Mouse (Mus musculus): ENCODE measurements around the gene Blm. TPM values are rescaled to one million over a fixed set of nuclear protein-coding genes. Genes with fewer than 3 reads are reported as not detected.

The Blm gene
- polyA plus RNA-seq, 1 experiment: 6.3 TPM

GRCm38 (mm10) chr7:80453121-80453520 lies 81.8 kb downstream of the Blm start:
- peaks cover 10% of the 10 kb centered on the region for H3K4me1 ChIP-seq (replicated peaks; ENCODE audit: control insufficient read depth, insufficient read depth, low read length)

GRCm38 (mm10) chr7:80452241-80452640 lies 82.7 kb downstream of the Blm start:
- Histone ChIP-seq H3K27me3 (ENCODE audit: control insufficient read depth, insufficient read depth, low read length) (no peaks in the 10 kb centered on the region), H3K36me3 (ENCODE audit: control insufficient read depth, insufficient read depth, low read length) (no peaks in the 10 kb centered on the region; the same call in 1 of the 2 replicates), H3K27ac (ENCODE audit: control insufficient read depth, insufficient read depth, low read length) (no peak overlapping the region), H3K4me1 (replicated peaks; ENCODE audit: control insufficient read depth, insufficient read depth, low read length) (peaks cover 12% of the 10 kb centered on the region), H3K4me3 (ENCODE audit: control insufficient read depth, insufficient read depth, low read length) (no peak overlapping the region)
- no peak for DNase-seq
- TF ChIP-seq POLR2A (IDR thresholded peaks at IDR 0.05; ENCODE audit: control insufficient read depth, extremely low read depth, insufficient read depth, low read length, poor library complexity): no peak
- TF ChIP-seq CTCF (IDR thresholded peaks at IDR 0.05; ENCODE audit: borderline replicate concordance, control insufficient read depth, extremely low read depth, insufficient read depth, low read length, poor library complexity): no peak
- 97% methylated on average over 5 of the region's 5 CpGs for WGBS

More at GRCm38 (mm10) chr7:80453121-80453520, 81.8 kb downstream of the Blm start:
- Histone ChIP-seq H3K36me3 (ENCODE audit: control insufficient read depth, insufficient read depth, low read length) (no peaks in the 10 kb centered on the region; the same call in 1 of the 2 replicates), H3K27me3 (ENCODE audit: control insufficient read depth, insufficient read depth, low read length) (no peaks in the 10 kb centered on the region), H3K27ac (ENCODE audit: control insufficient read depth, insufficient read depth, low read length) (no peak overlapping the region), H3K4me3 (ENCODE audit: control insufficient read depth, insufficient read depth, low read length) (no peak overlapping the region)
- TF ChIP-seq POLR2A (IDR thresholded peaks at IDR 0.05; ENCODE audit: control insufficient read depth, extremely low read depth, insufficient read depth, low read length, poor library complexity) (no peak), CTCF (IDR thresholded peaks at IDR 0.05; ENCODE audit: borderline replicate concordance, control insufficient read depth, extremely low read depth, insufficient read depth, low read length, poor library complexity) (no peak)
- DNase-seq: no peak
- WGBS: 97% methylated on average over 3 of the region's 3 CpGs

- 93% methylated on average over 3 of the region's 3 CpGs for WGBS
- Histone ChIP-seq H3K27me3 (ENCODE audit: control insufficient read depth, insufficient read depth, low read length) (no peaks in the 10 kb centered on the region), H3K4me3 (ENCODE audit: control insufficient read depth, insufficient read depth, low read length) (no peak overlapping the region), H3K36me3 (ENCODE audit: control insufficient read depth, insufficient read depth, low read length) (no peaks in the 10 kb centered on the region; the same call in 1 of the 2 replicates), H3K4me1 (replicated peaks; ENCODE audit: control insufficient read depth, insufficient read depth, low read length) (peaks cover 17% of the 10 kb centered on the region), H3K27ac (ENCODE audit: control insufficient read depth, insufficient read depth, low read length) (no peak overlapping the region)
- no peak for DNase-seq
- TF ChIP-seq POLR2A (IDR thresholded peaks at IDR 0.05; ENCODE audit: control insufficient read depth, extremely low read depth, insufficient read depth, low read length, poor library complexity) (no peak), CTCF (IDR thresholded peaks at IDR 0.05; ENCODE audit: borderline replicate concordance, control insufficient read depth, extremely low read depth, insufficient read depth, low read length, poor library complexity) (no peak)
Observed at GRCm38 (mm10) chr7:80451550-80452232, 83.2 kb downstream of the Blm start.

- TF ChIP-seq POLR2A (IDR thresholded peaks at IDR 0.05; ENCODE audit: control insufficient read depth, extremely low read depth, insufficient read depth, low read length, poor library complexity) (no peak), CTCF (IDR thresholded peaks at IDR 0.05; ENCODE audit: borderline replicate concordance, control insufficient read depth, extremely low read depth, insufficient read depth, low read length, poor library complexity) (no peak)
- 78% methylated on average over 4 of the region's 4 CpGs for WGBS
- Histone ChIP-seq H3K4me3 (ENCODE audit: control insufficient read depth, insufficient read depth, low read length) (no peak overlapping the region), H3K36me3 (ENCODE audit: control insufficient read depth, insufficient read depth, low read length) (no peaks in the 10 kb centered on the region; the same call in 1 of the 2 replicates), H3K27me3 (ENCODE audit: control insufficient read depth, insufficient read depth, low read length) (no peaks in the 10 kb centered on the region), H3K4me1 (replicated peaks; ENCODE audit: control insufficient read depth, insufficient read depth, low read length) (peaks cover 26% of the 10 kb centered on the region), H3K27ac (ENCODE audit: control insufficient read depth, insufficient read depth, low read length) (peak overlapping the region; percentile 65)
- DNase-seq: no peak
Observed at GRCm38 (mm10) chr7:80450354-80450753, 84.6 kb downstream of the Blm start.

GRCm38 (mm10) chr7:80449620-80450091 lies 85.3 kb downstream of the Blm start:
- no peak for TF ChIP-seq POLR2A (IDR thresholded peaks at IDR 0.05; ENCODE audit: control insufficient read depth, extremely low read depth, insufficient read depth, low read length, poor library complexity)
- TF ChIP-seq CTCF (IDR thresholded peaks at IDR 0.05; ENCODE audit: borderline replicate concordance, control insufficient read depth, extremely low read depth, insufficient read depth, low read length, poor library complexity): no peak
- Histone ChIP-seq H3K27me3 (ENCODE audit: control insufficient read depth, insufficient read depth, low read length) (no peaks in the 10 kb centered on the region), H3K27ac (ENCODE audit: control insufficient read depth, insufficient read depth, low read length) (peak overlapping the region; percentile 65; the same call in 1 of the 2 replicates), H3K4me1 (replicated peaks; ENCODE audit: control insufficient read depth, insufficient read depth, low read length) (peaks cover 33% of the 10 kb centered on the region), H3K4me3 (ENCODE audit: control insufficient read depth, insufficient read depth, low read length) (no peak overlapping the region), H3K36me3 (ENCODE audit: control insufficient read depth, insufficient read depth, low read length) (no peaks in the 10 kb centered on the region; the same call in 1 of the 2 replicates)
- DNase-seq: peak; percentile 11
- WGBS: 20% methylated on average over 6 of the region's 6 CpGs

GRCm38 (mm10) chr7:80447336-80447735 lies 87.6 kb downstream of the Blm start:
- DNase-seq: no peak
- H3K36me3 ChIP-seq (ENCODE audit: control insufficient read depth, insufficient read depth, low read length): no peaks in the 10 kb centered on the region
- H3K27ac ChIP-seq (ENCODE audit: control insufficient read depth, insufficient read depth, low read length): no peak overlapping the region
- H3K4me1 ChIP-seq (replicated peaks; ENCODE audit: control insufficient read depth, insufficient read depth, low read length): peaks cover 41% of the 10 kb centered on the region
- H3K27me3 ChIP-seq (ENCODE audit: control insufficient read depth, insufficient read depth, low read length): no peaks in the 10 kb centered on the region
- WGBS: 96% methylated on average over 8 of the region's 8 CpGs
- no peak for TF ChIP-seq POLR2A (IDR thresholded peaks at IDR 0.05; ENCODE audit: control insufficient read depth, extremely low read depth, insufficient read depth, low read length, poor library complexity)
- TF ChIP-seq CTCF (IDR thresholded peaks at IDR 0.05; ENCODE audit: borderline replicate concordance, control insufficient read depth, extremely low read depth, insufficient read depth, low read length, poor library complexity): no peak
- no peak overlapping the region for H3K4me3 ChIP-seq (ENCODE audit: control insufficient read depth, insufficient read depth, low read length)
